Mouse (Mus musculus): Measurements from ENCODE around the gene Dnajb2. TPM values are rescaled to one million over a fixed set of nuclear protein-coding genes. Genes with fewer than 3 reads are reported as not detected.
"Not testable (repeated sequence)": the region's sequence is repeated elsewhere in the genome, so short reads cannot be mapped to it uniquely, and the experiment has no call there.

The Dnajb2 gene
- total RNA-seq, 2 experiments from 2014 or later = 58.3 to 61.4 TPM

GRCm38 (mm10) chr1:75218227-75219001 is 17.8 kb upstream of the Dnajb2 start:
- DNase-seq = peak; percentile 84 to 87
- intact Hi-C loops (cut with DNase I) = loop anchor here (2.0 kb wide), 1 partner anchor 16 kb away; no protein-coding TSS in a partner anchor

GRCm38 (mm10) chr1:75219078-75219477 is 17.1 kb upstream of the Dnajb2 start:
- peak; percentile 91 to 92 for DNase-seq
- intact Hi-C loops (cut with DNase I) = loop anchor here (2.0 kb wide), 1 partner anchor 16 kb away; no protein-coding TSS in a partner anchor

- intact Hi-C loops (cut with DNase I) = loop anchor here (2.0 kb wide), 1 partner anchor 15 kb away; no protein-coding TSS in a partner anchor
- DNase-seq = peak in 1 of 2 experiments; percentile 33
These were observed 16.7 kb upstream of the Dnajb2 start, which contains the start of gene Tuba4a for GRCm38 (mm10) chr1:75219531-75219930. Tuba4a (minus strand) TSS chr1:75219865.

GRCm38 (mm10) chr1:75221538-75221937 is 14.7 kb upstream of the Dnajb2 start:
- no peak for DNase-seq
- intact Hi-C loops (cut with DNase I) = no loop called here

- intact Hi-C loops (cut with DNase I) = no loop called here
These were observed 13.3 kb upstream of the Dnajb2 start for GRCm38 (mm10) chr1:75222926-75223325.

GRCm38 (mm10) chr1:75223532-75223931 is 12.7 kb upstream of the Dnajb2 start:
- intact Hi-C loops (cut with DNase I) = no loop called here
- DNase-seq = no peak

More at GRCm38 (mm10) chr1:75222926-75223325, 13.3 kb upstream of the Dnajb2 start:
- DNase-seq = no peak

GRCm38 (mm10) chr1:75225473-75225872 is 10.7 kb upstream of the Dnajb2 start:
- DNase-seq = no peak
- intact Hi-C loops (cut with DNase I) = no loop called here

GRCm38 (mm10) chr1:75226138-75226537 is 10.1 kb upstream of the Dnajb2 start:
- intact Hi-C loops (cut with DNase I) = no loop called here

GRCm38 (mm10) chr1:75227653-75228052 is 8.6 kb upstream of the Dnajb2 start:
- intact Hi-C loops (cut with DNase I) = no loop called here
- no peak for DNase-seq

More at GRCm38 (mm10) chr1:75226138-75226537, 10.1 kb upstream of the Dnajb2 start:
- DNase-seq = no peak

- no peak for DNase-seq
- intact Hi-C loops (cut with DNase I) = no loop called here
These were observed 7.0 kb upstream of the Dnajb2 start for GRCm38 (mm10) chr1:75229158-75229557.

GRCm38 (mm10) chr1:75230335-75230994 is 5.7 kb upstream of the Dnajb2 start:
- DNase-seq = no peak
- intact Hi-C loops (cut with DNase I) = no loop called here

- intact Hi-C loops (cut with DNase I) = no loop called here
- DNase-seq = no peak
These were observed 5.0 kb upstream of the Dnajb2 start for GRCm38 (mm10) chr1:75231224-75231623.

- intact Hi-C loops (cut with DNase I) = no loop called here
- DNase-seq = no peak
These were observed 4.5 kb upstream of the Dnajb2 start, which contains the start of gene A630095N17Rik for GRCm38 (mm10) chr1:75231664-75232152. A630095N17Rik (minus strand) TSS chr1:75232102.

- intact Hi-C loops (cut with DNase I) = not testable (repeated sequence)
These were observed 3.7 kb upstream of the Dnajb2 start for GRCm38 (mm10) chr1:75232489-75232888.

GRCm38 (mm10) chr1:75234606-75235005 is 1.6 kb upstream of the Dnajb2 start:
- intact Hi-C loops (cut with DNase I) = loop anchor here (1.0 to 2.0 kb wide), 2 partner anchors 16 to 17 kb away; partner anchors contain the start of gene Tuba4a
- peak; percentile 75 to 79 for DNase-seq

More at GRCm38 (mm10) chr1:75232489-75232888, 3.7 kb upstream of the Dnajb2 start:
- DNase-seq = not testable (repeated sequence)

GRCm38 (mm10) chr1:75239591-75239990 is 3.4 kb downstream of the Dnajb2 start:
- intact Hi-C loops (cut with DNase I) = no loop called here
- DNase-seq = peak; percentile 65 to 73

GRCm38 (mm10) chr1:75243411-75243810 is 7.2 kb downstream of the Dnajb2 start:
- intact Hi-C loops (cut with DNase I) = no loop called here
- no peak for DNase-seq

GRCm38 (mm10) chr1:75244175-75244826 is 8.1 kb downstream of the Dnajb2 start:
- no peak for DNase-seq
- intact Hi-C loops (cut with DNase I) = no loop called here

GRCm38 (mm10) chr1:75244836-75245235 is 8.6 kb downstream of the Dnajb2 start:
- peak; percentile 62 to 73 for DNase-seq
- intact Hi-C loops (cut with DNase I) = no loop called here

- intact Hi-C loops (cut with DNase I) = no loop called here
- no peak for DNase-seq
These were observed 11.1 kb downstream of the Dnajb2 start for GRCm38 (mm10) chr1:75247071-75247930.
